Mouse (Mus musculus) thymus, adult 2 months (tissue): ENCODE results near the gene Crmp1.

Experiments
- CTCF ChIP-seq: fragments of 200-500 bp; IDR thresholded peaks from 2 replicates; pipeline ENCODE4 v1.5.1; 2012; ENCODE audit warnings: mild to moderate bottlenecking, control low read depth, low read length, moderate library complexity, borderline replicate concordance; ENCODE audit not compliant: control insufficient read depth, poor library complexity, insufficient read depth; ENCODE audit errors: extremely low read depth
- POLR2A ChIP-seq: fragments of 200-500 bp; IDR thresholded peaks from 2 replicates; pipeline ENCODE4 v1.6.1; 2012; ENCODE audit warnings: mild to moderate bottlenecking, low read length, control low read depth, moderate library complexity; ENCODE audit not compliant: control insufficient read depth, poor library complexity, insufficient read depth; ENCODE audit errors: extremely low read depth

- TF ChIP-seq CTCF: no peak
- TF ChIP-seq POLR2A: no peak
Observed at GRCm38 (mm10) chr5:37251596-37251995, 9.9 kb downstream of the Crmp1 start.
